Mouse (Mus musculus) inflammation-experienced regulatory T-cells, adult 6 months (primary cell): ENCODE results near the gene Fer1l5. TPM values are rescaled to one million over a fixed set of nuclear protein-coding genes. Genes with fewer than 3 reads are reported as not detected.

Experiments used
- ATAC-seq: one replicate; pipeline ENCODE4 v1.8.0; 2017
- polyA plus RNA-seq, 3 experiments: library from polyadenylated mRNA; unstranded; fragments of 100-300 nt; shearing (Covaris generic); gene quantifications; one replicate each; pipeline ENCODE4 v1.2.1; 2017

Gene Fer1l5
- polyA plus RNA-seq = under 1 TPM; 0.20 to 0.55 (median 0.39) TPM

GRCm38 (mm10) chr1:36371934-36372845, at the start of gene Fer1l5:
Gene Fer1l5, plus strand, starts transcription at chr1:36372291.
- ATAC-seq = no peak

- no peak for ATAC-seq
Observed at GRCm38 (mm10) chr1:36323076-36323475, 49.0 kb upstream of the Fer1l5 start.

- peak; percentile 60 for ATAC-seq
Observed at GRCm38 (mm10) chr1:36323746-36324448, 48.2 kb upstream of the Fer1l5 start.

- no peak for ATAC-seq
Observed at GRCm38 (mm10) chr1:36325900-36326321, 46.2 kb upstream of the Fer1l5 start.

- no peak for ATAC-seq
Observed at GRCm38 (mm10) chr1:36326815-36327214, 45.3 kb upstream of the Fer1l5 start.

- no peak for ATAC-seq
Observed at GRCm38 (mm10) chr1:36331743-36332142, 40.3 kb upstream of the Fer1l5 start.

GRCm38 (mm10) chr1:36332955-36333887, 38.9 kb upstream of the Fer1l5 start:
- no peak for ATAC-seq

- ATAC-seq = no peak
Observed at GRCm38 (mm10) chr1:36342547-36342946, 29.5 kb upstream of the Fer1l5 start.

GRCm38 (mm10) chr1:36352351-36352750, 19.7 kb upstream of the Fer1l5 start:
- ATAC-seq = no peak

GRCm38 (mm10) chr1:36356955-36357695, 15.0 kb upstream of the Fer1l5 start:
- no peak for ATAC-seq

- no peak for ATAC-seq
Observed at GRCm38 (mm10) chr1:36367698-36368097, 4.4 kb upstream of the Fer1l5 start.

GRCm38 (mm10) chr1:36368112-36368968, 3.8 kb upstream of the Fer1l5 start:
- ATAC-seq = peak; percentile 50

- ATAC-seq = peak; percentile 85
Observed at GRCm38 (mm10) chr1:36368969-36369645, 3.0 kb upstream of the Fer1l5 start, which contains the start of gene Kansl3. Gene Kansl3, minus strand, starts transcription at chr1:36369181.

- ATAC-seq = no peak
Observed at GRCm38 (mm10) chr1:36370918-36371317, 1.2 kb upstream of the Fer1l5 start.

- ATAC-seq = no peak
Observed at GRCm38 (mm10) chr1:36378880-36379279, 6.8 kb downstream of the Fer1l5 start.

GRCm38 (mm10) chr1:36379582-36379981, 7.5 kb downstream of the Fer1l5 start:
- no peak for ATAC-seq

GRCm38 (mm10) chr1:36397041-36397440, 24.9 kb downstream of the Fer1l5 start:
- no peak for ATAC-seq

- ATAC-seq = no peak
Observed at GRCm38 (mm10) chr1:36401509-36401908, 29.4 kb downstream of the Fer1l5 start.

- ATAC-seq = no peak
Observed at GRCm38 (mm10) chr1:36404531-36404930, 32.4 kb downstream of the Fer1l5 start.

GRCm38 (mm10) chr1:36429511-36429910, 57.4 kb downstream of the Fer1l5 start:
- ATAC-seq = no peak
